Mouse (Mus musculus) intestine, embryonic 15.5 days (tissue): ENCODE measurements around the gene Thpo. TPM values are rescaled to one million over a fixed set of nuclear protein-coding genes. Genes with fewer than 3 reads are reported as not detected.

Source experiments
- ATAC-seq: fragments of 200-750 bp; cut with Nextera tagmentation; 2 replicates; pipeline ENCODE4 v1.8.0; 2017; ENCODE audit warnings: moderate TSS enrichment, moderate library complexity
- H3K27ac ChIP-seq: fragments of 300-500 bp; sonication (generic); 2 replicates; pipeline ENCODE4 v1.5.1; 2015; ENCODE audit warnings: mild to moderate bottlenecking, inconsistent platforms
- H3K27me3 ChIP-seq: fragments of 300-500 bp; sonication (generic); replicated peaks from 2 replicates; pipeline ENCODE4 v1.6.1; 2015; ENCODE audit warnings: inconsistent platforms
- H3K36me3 ChIP-seq: fragments of 300-500 bp; sonication (generic); 2 replicates; pipeline ENCODE4 v1.6.1; 2015; ENCODE audit warnings: inconsistent platforms
- H3K4me1 ChIP-seq: fragments of 300-500 bp; sonication (generic); replicated peaks from 2 replicates; pipeline ENCODE4 v1.6.1; 2015; ENCODE audit warnings: inconsistent platforms
- H3K4me2 ChIP-seq: fragments of 300-500 bp; sonication (generic); replicated peaks from 2 replicates; pipeline ENCODE4 v1.6.1; 2015; ENCODE audit warnings: mild to moderate bottlenecking, inconsistent platforms
- H3K4me3 ChIP-seq: fragments of 300-500 bp; sonication (generic); replicated peaks from 2 replicates; pipeline ENCODE4 v1.5.1; 2015; ENCODE audit warnings: inconsistent platforms
- H3K9ac ChIP-seq: fragments of 300-500 bp; sonication (generic); 2 replicates; pipeline ENCODE4 v1.6.1; 2015; ENCODE audit warnings: inconsistent platforms
- H3K9me3 ChIP-seq: fragments of 300-500 bp; sonication (generic); 2 replicates; pipeline ENCODE4 v1.6.1; 2016; ENCODE audit warnings: inconsistent platforms
- WGBS: fragments of 180-500 bp; shearing (Covaris S2); methylation state at CpG from one replicate; pipeline ENCODE4 v1.1.7; 2015; 5-methylcytosine and 5-hydroxymethylcytosine counted together
- polyA plus RNA-seq: library from polyadenylated mRNA; unstranded; fragments of >200 nt; fragmentation: Nextera tagmentation; extraction: Ambion mirVana; gene quantifications from 2 replicates; pipeline ENCODE4 v1.2.1, GENCODE M21; 2015

Gene Thpo
- polyA plus RNA-seq, 1 experiment from 2014 or later, result 1.8 TPM

GRCm38 (mm10) chr16:20710370-20710769 lies 23.9 kb downstream of the Thpo start:
- ATAC-seq, result no peak
- no peak overlapping the region for H3K9ac ChIP-seq
- H3K36me3 ChIP-seq, result peaks cover 18% of the 10 kb centered on the region
- H3K4me3 ChIP-seq, result no peak overlapping the region
- H3K27me3 ChIP-seq, result no peaks in the 10 kb centered on the region
- no peaks in the 10 kb centered on the region for H3K9me3 ChIP-seq
- WGBS, result 94% methylated on average over 11 of the region's 11 CpGs
- no peak overlapping the region for H3K27ac ChIP-seq
- no peak overlapping the region for H3K4me2 ChIP-seq
- peaks cover 18% of the 10 kb centered on the region for H3K4me1 ChIP-seq

GRCm38 (mm10) chr16:20708939-20709734 lies 25.2 kb downstream of the Thpo start:
- no peak overlapping the region for H3K27ac ChIP-seq
- H3K9me3 ChIP-seq, result no peaks in the 10 kb centered on the region
- peaks cover 7% of the 10 kb centered on the region for H3K4me1 ChIP-seq
- WGBS, result 78% methylated on average over 19 of the region's 19 CpGs
- no peak overlapping the region for H3K4me2 ChIP-seq
- H3K9ac ChIP-seq, result no peak overlapping the region
- no peak for ATAC-seq
- peaks cover 18% of the 10 kb centered on the region for H3K36me3 ChIP-seq
- no peaks in the 10 kb centered on the region for H3K27me3 ChIP-seq
- H3K4me3 ChIP-seq, result no peak overlapping the region

GRCm38 (mm10) chr16:20708220-20708938 lies 25.9 kb downstream of the Thpo start:
- Histone ChIP-seq H3K9me3 (no peaks in the 10 kb centered on the region), H3K9ac (no peak overlapping the region), H3K27ac (no peak overlapping the region), H3K4me1 (no peaks in the 10 kb centered on the region), H3K4me3 (no peak overlapping the region), H3K36me3 (peaks cover 18% of the 10 kb centered on the region), H3K27me3 (no peaks in the 10 kb centered on the region), H3K4me2 (no peak overlapping the region)
- ATAC-seq, result no peak
- WGBS, result 92% methylated on average over 21 of the region's 21 CpGs

- no peak overlapping the region for H3K9ac ChIP-seq
- peaks cover 9% of the 10 kb centered on the region for H3K4me1 ChIP-seq
- ATAC-seq, result no peak
- 81% methylated on average over 2 of the region's 2 CpGs for WGBS
- peaks cover 10% of the 10 kb centered on the region; the same call in 1 of the 2 replicates for H3K36me3 ChIP-seq
- H3K9me3 ChIP-seq, result no peaks in the 10 kb centered on the region
- H3K27ac ChIP-seq, result no peak overlapping the region
- no peaks in the 10 kb centered on the region for H3K27me3 ChIP-seq
- no peak overlapping the region for H3K4me2 ChIP-seq
- H3K4me3 ChIP-seq, result no peak overlapping the region
Measured at GRCm38 (mm10) chr16:20706407-20707055, 27.8 kb downstream of the Thpo start.

- no peak for ATAC-seq
- H3K4me3 ChIP-seq, result no peak overlapping the region
Measured at GRCm38 (mm10) chr16:20705786-20706185, 28.5 kb downstream of the Thpo start.

GRCm38 (mm10) chr16:20703699-20704400 lies 30.5 kb downstream of the Thpo start:
- H3K4me2 ChIP-seq, result no peak overlapping the region
- ATAC-seq, result no peak
- no peaks in the 10 kb centered on the region for H3K9me3 ChIP-seq
- H3K9ac ChIP-seq, result no peak overlapping the region
- peaks cover 4% of the 10 kb centered on the region; the same call in 1 of the 2 replicates for H3K36me3 ChIP-seq
- 87% methylated on average over 6 of the region's 6 CpGs for WGBS
- peaks cover 12% of the 10 kb centered on the region for H3K4me1 ChIP-seq
- no peak overlapping the region for H3K4me3 ChIP-seq
- H3K27me3 ChIP-seq, result no peaks in the 10 kb centered on the region
- H3K27ac ChIP-seq, result no peak overlapping the region

More at GRCm38 (mm10) chr16:20705786-20706185, 28.5 kb downstream of the Thpo start:
- H3K27ac ChIP-seq, result no peak overlapping the region
- H3K9me3 ChIP-seq, result no peaks in the 10 kb centered on the region
- H3K4me1 ChIP-seq, result peaks cover 12% of the 10 kb centered on the region
- WGBS, result 85% methylated on average over 3 of the region's 3 CpGs
- H3K36me3 ChIP-seq, result peaks cover 10% of the 10 kb centered on the region; the same call in 1 of the 2 replicates
- no peaks in the 10 kb centered on the region for H3K27me3 ChIP-seq
- H3K9ac ChIP-seq, result no peak overlapping the region
- H3K4me2 ChIP-seq, result no peak overlapping the region

- Histone ChIP-seq H3K36me3 (peaks cover 2% of the 10 kb centered on the region; the same call in 1 of the 2 replicates), H3K27ac (no peak overlapping the region), H3K4me3 (no peak overlapping the region), H3K4me1 (peaks cover 12% of the 10 kb centered on the region), H3K4me2 (no peak overlapping the region), H3K9ac (no peak overlapping the region), H3K27me3 (no peaks in the 10 kb centered on the region), H3K9me3 (no peaks in the 10 kb centered on the region)
- no peak for ATAC-seq
- WGBS, result 93% methylated on average over 10 of the region's 10 CpGs
Measured at GRCm38 (mm10) chr16:20703071-20703470, 31.2 kb downstream of the Thpo start.

- WGBS, result 14% methylated on average over 8 of the region's 8 CpGs
- Histone ChIP-seq H3K9ac (no peak overlapping the region), H3K4me3 (no peak overlapping the region), H3K27me3 (no peaks in the 10 kb centered on the region), H3K4me2 (peak overlapping the region; percentile 12; the same call in 1 of the 2 replicates), H3K36me3 (peaks cover under 1% of the 10 kb centered on the region; the same call in 1 of the 2 replicates), H3K9me3 (no peaks in the 10 kb centered on the region), H3K4me1 (peaks cover 12% of the 10 kb centered on the region), H3K27ac (no peak overlapping the region)
- peak; percentile 79 for ATAC-seq
Measured at GRCm38 (mm10) chr16:20702522-20702893, 31.8 kb downstream of the Thpo start.

GRCm38 (mm10) chr16:20701729-20702521 lies 32.4 kb downstream of the Thpo start:
- Histone ChIP-seq H3K27me3 (no peaks in the 10 kb centered on the region), H3K9me3 (no peaks in the 10 kb centered on the region), H3K4me1 (peaks cover 12% of the 10 kb centered on the region), H3K4me3 (no peak overlapping the region), H3K4me2 (peak overlapping the region; percentile 12; the same call in 1 of the 2 replicates), H3K36me3 (no peaks in the 10 kb centered on the region; the same call in 1 of the 2 replicates), H3K9ac (peak overlapping the region; percentile 0; the same call in 1 of the 2 replicates), H3K27ac (peak overlapping the region; percentile 36; the same call in 1 of the 2 replicates)
- WGBS, result 41% methylated on average over 12 of the region's 12 CpGs
- ATAC-seq, result peak; percentile 32; the same call in 1 of the 2 replicates

- peak overlapping the region; percentile 36; the same call in 1 of the 2 replicates for H3K27ac ChIP-seq
- H3K4me2 ChIP-seq, result no peak overlapping the region
- ATAC-seq, result no peak
- no peak overlapping the region for H3K4me3 ChIP-seq
- WGBS, result 58% methylated on average over 7 of the region's 7 CpGs
- H3K36me3 ChIP-seq, result no peaks in the 10 kb centered on the region; the same call in 1 of the 2 replicates
- peaks cover 12% of the 10 kb centered on the region for H3K4me1 ChIP-seq
- H3K9ac ChIP-seq, result peak overlapping the region; percentile 0; the same call in 1 of the 2 replicates
- no peaks in the 10 kb centered on the region for H3K9me3 ChIP-seq
- no peaks in the 10 kb centered on the region for H3K27me3 ChIP-seq
Measured at GRCm38 (mm10) chr16:20701316-20701715, 33.0 kb downstream of the Thpo start.

GRCm38 (mm10) chr16:20700036-20700435 lies 34.3 kb downstream of the Thpo start:
- H3K4me2 ChIP-seq, result no peak overlapping the region
- H3K4me1 ChIP-seq, result peaks cover 24% of the 10 kb centered on the region
- H3K27ac ChIP-seq, result no peak overlapping the region
- H3K36me3 ChIP-seq, result no peaks in the 10 kb centered on the region; the same call in 1 of the 2 replicates
- ATAC-seq, result no peak
- no peak overlapping the region for H3K4me3 ChIP-seq
- no peaks in the 10 kb centered on the region for H3K27me3 ChIP-seq
- whole genome bisulfite sequencing, result 52% methylated on average over 5 of the region's 5 CpGs
- no peaks in the 10 kb centered on the region for H3K9me3 ChIP-seq
- no peak overlapping the region for H3K9ac ChIP-seq
